ENCODE assay signal across 10 mouse cellular contexts in the genomic region with DNA sequence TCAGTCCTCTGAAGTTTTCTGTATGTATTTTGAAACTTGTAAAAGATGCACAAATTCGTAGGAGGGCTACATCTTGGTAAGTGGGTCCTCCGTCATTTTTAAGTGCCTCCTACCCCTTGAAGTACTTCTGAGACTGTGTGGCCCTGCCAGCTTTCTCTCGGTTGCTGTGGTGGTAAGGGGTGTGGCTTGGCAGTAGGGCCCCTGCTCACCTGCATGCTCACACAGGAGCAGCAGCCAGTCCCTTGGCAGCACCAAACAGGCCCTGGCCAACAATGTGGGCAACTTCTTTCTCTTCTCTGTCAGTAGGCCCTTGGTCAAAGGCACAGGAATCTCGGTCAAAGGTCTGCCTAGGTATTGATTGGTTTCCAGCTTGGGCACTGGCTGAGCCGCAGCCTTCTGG.
DNase-seq lines count a peak whose midpoint lies in the region; ATAC-seq and TF ChIP-seq lines count a peak whose summit lies in the region.
"Had no signal": no experiment of that assay in that cellular context is flagged by ENCODE, and none has a peak within 500 bp of the region (broad histone marks: within the 10 kb centered on the region; RNA-seq: fewer than 3 reads in every experiment).

No protein-coding gene starts in this region.

- peak; percentile 63 for DNase-seq in cerebellum, adult 11-12 months
- DNase-seq in ovary, adult 18-20 months (ENCODE audit: low spot score) = peak; percentile 30
- DNase-seq in ovary, postnatal 14 days (ENCODE audit: low spot score) = no peak
- DNase-seq in lung, adult 2 months = peak; percentile 32
- DNase-seq in thymus, postnatal 36 days = peak; percentile 31 to 45
- no peak for DNase-seq in forebrain, postnatal 0 days
- DNase-seq: gastrocnemius, adult 2 months had no signal

- H3K9ac ChIP-seq in forebrain, postnatal 0 days = no peak overlapping the region
- H3K9ac ChIP-seq: lung, embryonic 15.5 days had no signal

- WGBS in lung, adult 2 months = 60% methylated on average over 5 of the region's 5 CpGs
- 69% methylated on average over 5 of the region's 5 CpGs for WGBS in forebrain, postnatal 0 days

- H3K27me3 ChIP-seq in forebrain, postnatal 0 days (ENCODE audit: insufficient read depth, low read length) = no peaks in the 10 kb centered on the region
- H3K27me3 ChIP-seq: lung, embryonic 15.5 days had no signal

- no peak overlapping the region for H3K4me3 ChIP-seq in lung, adult 2 months (replicated peaks; ENCODE audit: extremely low read depth, low read depth, low read length)
- H3K4me3 ChIP-seq in forebrain, postnatal 0 days (ENCODE audit: low read depth, low read length) = no peak overlapping the region
- H3K4me3 ChIP-seq: gastrocnemius, adult 2 months; lung, embryonic 15.5 days had no signal

- H3K9me3 ChIP-seq in forebrain, postnatal 0 days (ENCODE audit: low read length) = no peaks in the 10 kb centered on the region
- H3K9me3 ChIP-seq: lung, embryonic 15.5 days had no signal

- no peak overlapping the region for H3K27ac ChIP-seq in forebrain, postnatal 0 days (ENCODE audit: low read depth, low read length)
- H3K27ac ChIP-seq: gastrocnemius, adult 2 months; lung, embryonic 15.5 days had no signal

- peaks cover 4% of the 10 kb centered on the region; the same call in 1 of the 2 replicates for H3K4me1 ChIP-seq in lung, adult 2 months (ENCODE audit: control insufficient read depth, insufficient read depth, low read length)
- H3K4me1 ChIP-seq in forebrain, postnatal 0 days (ENCODE audit: insufficient read depth) = peaks cover 4% of the 10 kb centered on the region; the same call in 1 of the 2 replicates

- no peak for TF ChIP-seq POLR2A in lung, adult 2 months (IDR thresholded peaks at IDR 0.05; ENCODE audit: borderline replicate concordance, extremely low read depth, low read depth, low read length)

- no peak for TF ChIP-seq CTCF in lung, adult 2 months (IDR thresholded peaks at IDR 0.05; ENCODE audit: insufficient read depth, low read length)
- TF ChIP-seq CTCF in forebrain, postnatal 0 days (IDR thresholded peaks at IDR 0.05; ENCODE audit: low read depth) = no peak

- H3K4me2 ChIP-seq in forebrain, postnatal 0 days (ENCODE audit: low read depth) = no peak overlapping the region
- H3K4me2 ChIP-seq: lung, embryonic 15.5 days had no signal

- H3K36me3 ChIP-seq in forebrain, postnatal 0 days (ENCODE audit: insufficient read depth) = no peaks in the 10 kb centered on the region
- H3K36me3 ChIP-seq: lung, embryonic 15.5 days had no signal

- no peak for ATAC-seq in cerebellum, adult (ENCODE audit: insufficient number of reproducible peaks, low FRiP score, low TSS enrichment)
- no peak for ATAC-seq in forebrain, postnatal 0 days
- ATAC-seq in activated CD4-positive, CD25-positive, alpha-beta regulatory T cell, adult 4 months = no peak

Comparison
In these comparisons a context has a peak if more than half of its experiments do, and no peak if none do; other contexts are left out.
1. DNase-seq: peak in cerebellum, adult 11-12 months (single experiment), ovary, adult 18-20 months (single experiment), lung, adult 2 months (single experiment) and thymus, postnatal 36 days (2 of 2); none in ovary, postnatal 14 days (single experiment) and forebrain, postnatal 0 days (single experiment).